Mouse (Mus musculus): Measurements from ENCODE around the gene Anxa3.

- TF ChIP-seq POLR2A (IDR thresholded peaks at IDR 0.05; ENCODE audit: low read depth, low read length) (no peak), CTCF (IDR thresholded peaks at IDR 0.05; ENCODE audit: extremely low read depth, insufficient read length, insufficient replicate concordance, low read depth, low read length) (no peak)
Measured at GRCm38 (mm10) chr5:96868893-96869292, 75.8 kb downstream of the Anxa3 start.

All from small intestine, adult 2 months (tissue).